Mouse (Mus musculus): ENCODE measurements around the gene Plekhh2.

Plekhh2 gene

GRCm38 (mm10) chr17:84569770-84570169, 58.1 kb downstream of the Plekhh2 start:
- DNase-seq (ENCODE audit: low read depth in 2 of 2, low spot score in 2 of 2): no peak

GRCm38 (mm10) chr17:84571629-84572028, 59.9 kb downstream of the Plekhh2 start:
- no peak for DNase-seq (ENCODE audit: low read depth in 2 of 2, low spot score in 2 of 2)

DNA sequence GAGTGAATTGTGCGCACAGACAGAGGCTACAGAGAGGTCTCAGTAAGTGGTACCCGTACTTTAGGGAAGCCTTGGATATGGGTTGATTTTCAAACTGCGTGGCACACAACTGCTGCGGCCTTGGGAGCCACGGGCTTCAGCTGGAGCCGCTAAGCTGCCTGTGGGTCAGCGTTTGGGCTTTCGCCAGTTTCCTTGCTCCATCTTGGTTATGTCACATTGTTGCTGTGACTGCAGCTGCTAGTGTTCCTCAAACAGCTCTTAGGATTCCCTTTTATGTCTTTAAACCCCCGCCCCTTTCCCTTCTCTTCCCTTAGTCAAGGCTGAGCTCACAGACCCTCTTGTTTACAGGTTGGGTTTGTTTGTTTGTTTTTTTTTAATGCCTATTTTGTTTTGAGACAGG, 61.6 kb downstream of the Plekhh2 start:
- no peak for DNase-seq (ENCODE audit: low read depth in 2 of 2, low spot score in 2 of 2)

- no peak for DNase-seq (ENCODE audit: low read depth in 2 of 2, low spot score in 2 of 2)
These were observed 62.2 kb downstream of the Plekhh2 start for GRCm38 (mm10) chr17:84573940-84574339.

GRCm38 (mm10) chr17:84575108-84575507, 63.4 kb downstream of the Plekhh2 start:
- no peak for DNase-seq (ENCODE audit: low read depth in 2 of 2, low spot score in 2 of 2)

- DNase-seq (ENCODE audit: low read depth in 2 of 2, low spot score in 2 of 2): no peak
These were observed 65.1 kb downstream of the Plekhh2 start for GRCm38 (mm10) chr17:84576621-84577293.

GRCm38 (mm10) chr17:84579249-84579648, 67.6 kb downstream of the Plekhh2 start:
- DNase-seq (ENCODE audit: low read depth in 2 of 2, low spot score in 2 of 2): no peak

GRCm38 (mm10) chr17:84579817-84580216, 68.1 kb downstream of the Plekhh2 start:
- no peak for DNase-seq (ENCODE audit: low read depth in 2 of 2, low spot score in 2 of 2)

- no peak for DNase-seq (ENCODE audit: low read depth in 2 of 2, low spot score in 2 of 2)
These were observed 69.1 kb downstream of the Plekhh2 start for GRCm38 (mm10) chr17:84580821-84581220.

GRCm38 (mm10) chr17:84581740-84582414, 70.2 kb downstream of the Plekhh2 start:
- DNase-seq (ENCODE audit: low read depth in 2 of 2, low spot score in 2 of 2): no peak

DNA sequence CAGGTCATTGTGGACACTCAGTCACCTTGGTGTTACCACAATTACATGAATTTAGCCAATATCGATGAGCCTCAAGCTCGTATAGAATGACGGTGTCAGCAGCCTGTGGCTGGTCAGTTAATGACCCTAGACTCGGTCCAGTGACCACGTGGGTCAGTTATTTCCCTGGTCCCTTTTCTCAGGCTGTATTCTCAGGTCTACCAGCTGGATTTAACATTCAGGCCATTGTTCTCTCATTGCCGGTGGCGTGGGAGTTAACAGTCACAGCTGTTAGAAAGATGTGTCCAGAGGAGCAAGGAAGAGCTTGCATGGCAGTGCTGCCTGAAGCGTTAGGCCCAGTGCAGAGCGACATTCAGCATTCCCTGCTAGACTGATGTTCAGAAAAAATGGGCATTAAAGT, 72.4 kb downstream of the Plekhh2 start:
- no peak for DNase-seq (ENCODE audit: low read depth in 2 of 2, low spot score in 2 of 2)

GRCm38 (mm10) chr17:84585104-84585503, 73.4 kb downstream of the Plekhh2 start:
- no peak for DNase-seq (ENCODE audit: low read depth in 2 of 2, low spot score in 2 of 2)

- DNase-seq (ENCODE audit: low read depth in 2 of 2, low spot score in 2 of 2): no peak
These were observed 78.4 kb downstream of the Plekhh2 start for GRCm38 (mm10) chr17:84590065-84590464.

DNA sequence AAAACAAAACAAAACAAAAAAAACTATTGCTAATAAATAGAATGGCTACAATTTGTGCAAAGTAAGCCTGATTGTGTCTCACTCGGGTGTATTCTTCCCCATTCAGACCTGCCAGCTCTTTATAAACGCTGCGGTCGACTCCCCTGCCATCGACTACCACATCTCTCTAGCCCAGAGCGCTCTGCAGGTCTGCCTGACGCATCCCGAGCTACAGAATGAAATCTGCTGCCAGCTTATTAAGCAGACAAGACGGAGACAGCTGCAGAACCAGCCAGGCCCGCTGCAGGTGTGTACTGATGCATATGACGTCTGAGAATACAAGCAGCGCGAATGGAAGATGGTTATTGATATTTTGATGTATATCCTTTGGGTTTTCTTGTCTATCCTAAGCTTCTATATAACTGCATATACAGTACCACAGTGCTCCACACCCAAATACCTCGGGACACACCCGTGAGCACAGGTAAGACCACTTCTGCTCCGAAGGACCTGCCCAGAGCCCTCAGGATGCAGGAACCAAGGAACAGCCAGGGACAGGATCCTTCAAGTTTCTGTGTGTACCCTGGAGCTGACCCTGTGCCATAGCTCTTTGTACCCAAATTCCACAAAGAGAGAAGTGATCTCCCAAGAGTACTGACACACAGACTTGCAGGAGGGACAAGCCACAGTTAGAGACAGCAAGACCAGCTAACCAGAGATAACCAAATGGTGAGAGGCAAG, 79.9 kb downstream of the Plekhh2 start:
- DNase-seq (ENCODE audit: low read depth in 2 of 2, low spot score in 2 of 2): no peak

DNA sequence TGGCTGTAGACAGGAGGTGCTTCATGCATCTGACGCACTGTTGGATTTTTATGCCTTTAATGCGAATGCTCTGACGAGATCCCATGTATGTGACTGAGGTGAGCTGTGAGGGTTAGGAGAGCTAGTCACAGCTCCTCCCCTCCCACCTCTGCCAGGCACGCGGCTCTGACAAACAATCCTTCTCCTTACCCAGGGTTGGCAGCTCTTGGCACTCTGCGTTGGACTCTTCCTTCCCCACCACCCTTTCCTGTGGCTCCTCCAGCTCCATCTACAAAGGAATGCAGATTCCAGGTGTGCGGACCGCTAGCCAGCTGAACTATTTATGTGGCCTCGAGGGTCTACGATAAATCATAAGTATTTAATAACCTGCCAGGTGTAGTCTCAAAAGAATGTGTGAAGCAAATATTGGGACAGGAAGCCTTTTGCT, 84.3 kb downstream of the Plekhh2 start:
- no peak for DNase-seq (ENCODE audit: low read depth in 2 of 2, low spot score in 2 of 2)

DNA sequence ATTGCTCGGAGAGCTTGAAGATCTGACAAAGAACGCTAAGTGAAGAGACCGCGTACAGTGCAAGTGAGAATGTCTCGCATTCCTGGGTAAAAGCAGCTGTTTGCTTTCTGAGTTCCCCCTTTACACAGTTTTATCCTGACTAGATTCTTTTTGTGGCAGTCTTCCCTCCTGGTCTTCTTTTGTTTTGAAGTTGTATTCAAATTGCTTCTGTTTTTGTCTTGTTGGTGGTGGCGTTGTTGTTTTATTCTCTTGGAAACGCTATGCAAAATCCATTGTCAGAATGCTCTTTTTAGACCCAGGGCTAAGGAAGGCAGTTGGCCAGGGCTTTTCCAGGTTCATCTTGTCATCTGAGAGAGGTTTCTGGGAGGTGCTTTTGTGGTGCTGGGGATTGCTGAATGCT, 84.8 kb downstream of the Plekhh2 start:
- no peak for DNase-seq (ENCODE audit: low read depth in 2 of 2, low spot score in 2 of 2)

DNA sequence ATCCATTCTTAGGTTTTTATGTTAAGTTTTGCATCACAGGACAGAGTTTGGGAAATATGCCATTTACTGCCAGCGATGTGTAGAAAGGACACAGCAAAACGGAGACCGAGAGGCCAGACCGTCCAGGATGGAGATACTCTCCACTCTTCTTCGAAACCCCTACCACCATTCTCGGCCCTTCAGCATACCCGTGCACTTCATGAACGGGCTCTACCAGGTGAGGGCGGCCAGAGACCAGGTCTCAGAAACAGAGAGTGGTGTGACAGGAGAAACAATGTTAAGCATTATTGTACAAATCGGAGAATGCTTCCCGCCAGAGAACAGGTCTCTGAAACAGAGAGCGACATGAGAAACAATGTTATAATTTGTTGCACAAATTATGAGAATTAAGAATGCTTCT, 86.2 kb downstream of the Plekhh2 start:
- DNase-seq (ENCODE audit: low read depth in 2 of 2, low spot score in 2 of 2): no peak

GRCm38 (mm10) chr17:84598928-84599327, 87.2 kb downstream of the Plekhh2 start:
- no peak for DNase-seq (ENCODE audit: low read depth in 2 of 2, low spot score in 2 of 2)

DNA sequence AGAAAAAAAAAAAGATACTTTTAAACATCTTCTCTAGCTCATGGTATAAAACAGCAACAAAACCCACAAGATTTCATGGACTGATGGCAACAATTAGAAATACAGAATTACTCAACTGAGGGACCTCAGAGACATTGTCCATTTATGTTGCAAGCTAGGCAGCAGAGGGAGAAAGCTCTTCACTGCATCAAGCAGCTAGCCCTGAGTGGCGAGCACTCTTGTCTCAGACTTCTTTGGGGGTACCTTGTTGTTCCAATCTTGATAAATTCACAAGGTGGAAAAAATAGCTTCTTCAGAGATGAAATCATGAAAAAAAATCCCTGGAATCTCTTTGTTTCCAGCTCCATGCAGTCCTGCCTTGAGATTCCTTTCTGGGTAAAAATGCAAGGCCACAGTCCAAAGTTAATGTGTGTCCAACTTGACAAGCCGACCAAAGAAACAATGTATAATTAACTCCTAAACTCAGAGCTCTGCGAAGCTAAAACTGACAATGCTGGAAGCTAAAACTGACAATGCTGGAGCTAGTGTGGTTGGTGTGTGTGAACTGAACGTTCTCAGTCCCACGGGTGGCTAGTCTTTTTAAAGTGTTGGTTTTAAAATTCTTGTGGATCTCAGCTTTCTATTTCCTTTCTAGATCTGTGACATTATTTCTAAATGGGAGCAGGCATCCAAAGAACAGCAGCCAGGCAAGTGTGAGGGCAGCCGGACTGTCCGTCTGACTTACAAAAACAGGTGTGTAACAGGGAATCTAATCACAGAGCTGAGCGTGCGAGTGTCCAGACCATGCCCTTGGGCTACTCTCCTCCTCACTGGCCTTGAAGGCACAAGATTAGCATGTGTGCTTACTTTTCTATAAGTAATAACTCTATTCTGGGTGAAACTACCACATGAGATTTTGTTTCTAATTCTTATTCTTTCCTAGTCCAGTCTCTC, 88.6 kb downstream of the Plekhh2 start:
- no peak for DNase-seq (ENCODE audit: low read depth in 2 of 2, low spot score in 2 of 2)

DNA sequence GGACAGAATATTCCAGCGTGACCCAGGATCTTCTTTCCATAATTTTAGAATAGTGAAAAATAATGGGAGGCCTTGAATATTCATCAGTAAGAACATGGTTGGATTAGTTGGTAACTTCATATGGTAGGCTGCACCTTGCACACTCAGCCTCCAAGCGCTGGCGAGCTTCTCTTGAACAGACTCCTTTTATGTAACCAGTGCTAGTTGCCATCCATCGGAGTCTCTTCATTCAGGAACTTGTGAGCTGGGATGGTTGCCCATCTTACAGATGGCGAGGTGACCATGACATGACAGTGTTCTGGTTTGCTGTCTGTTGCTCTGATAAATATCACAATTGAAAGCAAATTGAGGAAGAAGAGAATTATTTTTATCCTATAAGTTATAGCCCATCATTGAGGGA, 90.1 kb downstream of the Plekhh2 start:
- no peak for DNase-seq (ENCODE audit: low read depth in 2 of 2, low spot score in 2 of 2)

- no peak for DNase-seq (ENCODE audit: low read depth in 2 of 2, low spot score in 2 of 2)
These were observed 91.5 kb downstream of the Plekhh2 start for GRCm38 (mm10) chr17:84603202-84603627.
